Mouse (Mus musculus): ENCODE results near the gene Gm3248. TPM values are rescaled to one million over a fixed set of nuclear protein-coding genes. Genes with fewer than 3 reads are reported as not detected.
"Not testable (repeated sequence)": the region's sequence is repeated elsewhere in the genome, so short reads cannot be mapped to it uniquely, and the experiment has no call there.

Gene Gm3248
- 3.9 and 4.0 TPM in 2 replicates for polyA plus RNA-seq (2015; fragmentation: Nextera tagmentation; extraction: Ambion mirVana)

DNA sequence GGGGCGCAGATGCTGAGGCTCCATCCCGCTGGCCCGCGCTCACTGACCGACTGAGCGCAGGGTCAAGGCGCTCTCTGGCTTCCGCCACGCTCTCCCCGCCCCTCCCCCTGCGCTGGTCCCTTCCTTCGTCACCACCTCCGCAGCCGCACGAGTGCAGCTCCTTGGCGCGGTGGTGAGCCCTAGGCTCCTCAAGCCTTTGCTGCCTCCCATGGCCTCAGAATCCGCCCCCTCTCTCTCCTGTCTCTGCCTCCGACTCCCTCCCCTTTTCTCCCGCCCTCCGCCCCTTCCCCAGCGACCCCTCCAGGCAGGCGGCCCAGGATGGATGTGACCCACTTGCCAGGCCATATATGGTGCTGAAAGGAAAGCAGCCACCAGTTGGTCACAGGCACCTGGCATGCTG is at the start of gene Gm3248:
Gene Gm3248, minus strand, starts transcription at position 111 of the 400 bp plus-strand sequence.
- peak within 1 kb of the TSS; percentile 57 for H3K4me3 ChIP-seq
- not testable (repeated sequence) for H3K9me3 ChIP-seq; H3K27me3 ChIP-seq (replicated peaks); H3K36me3 ChIP-seq (replicated peaks); H3K4me1 ChIP-seq
- ATAC-seq (replicated peaks), result 0 out of 2 replicates have a peak, but pooled peaks have one; percentile 67
- peak within 1 kb of the TSS; percentile 55; the same call in 1 of the 2 replicates for H3K27ac ChIP-seq
- peak within 1 kb of the TSS; percentile 55 for H3K9ac ChIP-seq
- H3K4me2 ChIP-seq, result peak within 1 kb of the TSS; percentile 84
- WGBS, result 0% methylated on average over 16 of the region's 23 CpGs

DNA sequence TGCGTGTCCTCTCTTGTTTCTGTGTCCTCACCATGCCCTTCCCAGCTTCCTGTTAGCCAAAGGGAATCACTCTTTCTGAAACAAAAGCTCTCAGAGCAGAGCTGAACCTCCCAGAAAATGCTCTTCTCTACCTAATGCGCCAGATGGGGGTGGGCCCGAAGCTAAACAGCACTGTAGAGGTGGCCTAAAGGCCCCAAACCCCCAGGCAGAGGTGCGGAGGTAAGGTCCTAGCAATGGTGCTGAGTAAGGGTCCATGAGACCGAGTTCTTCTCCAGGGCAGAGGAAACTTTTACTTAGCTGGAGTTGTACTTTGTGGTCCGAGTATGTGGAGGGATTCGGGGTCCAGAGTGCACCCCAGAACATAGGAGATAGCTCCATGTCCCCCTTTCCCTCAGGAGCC is 25.6 kb upstream of the Gm3248 start:
- not testable (repeated sequence) for H3K27ac ChIP-seq; ATAC-seq (replicated peaks); H3K36me3 ChIP-seq (replicated peaks); H3K4me2 ChIP-seq; H3K9ac ChIP-seq; H3K4me3 ChIP-seq; H3K27me3 ChIP-seq (replicated peaks); H3K9me3 ChIP-seq; H3K4me1 ChIP-seq
- WGBS, result 83% methylated on average over 7 of the region's 7 CpGs

DNA sequence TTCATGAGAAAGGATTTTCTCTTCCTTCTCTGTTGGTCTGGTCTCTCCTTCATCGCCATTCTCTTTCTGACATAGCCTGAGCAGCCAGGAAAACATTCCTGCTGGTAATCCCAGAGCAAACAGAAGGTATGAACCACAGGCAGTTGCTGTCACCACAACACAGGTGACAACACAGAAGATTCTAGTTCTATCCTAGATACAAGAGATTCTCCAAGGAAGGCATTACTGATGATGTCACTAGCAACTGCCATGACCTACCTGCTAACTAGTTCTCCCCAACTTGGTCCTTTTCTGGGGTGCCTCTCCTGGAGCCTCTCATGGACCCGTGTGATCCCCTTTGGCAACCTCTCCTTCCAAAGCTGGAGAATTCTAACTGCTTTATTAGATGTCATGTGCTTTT is 17.5 kb upstream of the Gm3248 start, which contains the start of gene Gm3453:
Gene Gm3453, minus strand, starts transcription at position 101 of the 400 bp plus-strand sequence.
- WGBS, result 69% methylated on average over 2 of the region's 2 CpGs
- H3K9ac ChIP-seq; H3K36me3 ChIP-seq (replicated peaks); H3K4me1 ChIP-seq; H3K4me3 ChIP-seq; H3K4me2 ChIP-seq; H3K27ac ChIP-seq; H3K27me3 ChIP-seq (replicated peaks); ATAC-seq (replicated peaks); H3K9me3 ChIP-seq: not testable (repeated sequence)

DNA sequence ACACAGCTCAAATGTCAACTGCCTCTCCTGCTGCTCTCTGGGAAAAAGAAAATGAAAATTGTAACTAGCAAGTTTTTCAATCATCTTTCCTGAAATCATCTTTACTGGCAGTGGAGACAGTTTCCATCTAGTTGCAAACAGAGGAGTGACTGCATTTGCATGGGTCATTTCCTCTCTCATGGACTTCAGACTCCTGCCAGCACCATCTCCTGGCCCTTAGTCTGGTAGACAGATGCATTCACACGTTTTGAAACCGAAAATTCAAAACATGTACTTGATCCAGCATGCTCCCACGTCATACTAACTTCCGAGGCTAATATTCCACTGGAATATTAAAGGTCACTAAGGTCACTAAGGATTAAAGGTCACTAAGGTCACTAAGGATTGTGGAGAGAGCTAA is 896 bp upstream of the Gm3248 start:
- not testable (repeated sequence) for H3K4me1 ChIP-seq; H3K27me3 ChIP-seq (replicated peaks); H3K4me3 ChIP-seq; H3K27ac ChIP-seq; H3K9me3 ChIP-seq; ATAC-seq (replicated peaks); H3K9ac ChIP-seq; H3K4me2 ChIP-seq; H3K36me3 ChIP-seq (replicated peaks)
- 13% methylated on average over 4 of the region's 4 CpGs for WGBS

DNA sequence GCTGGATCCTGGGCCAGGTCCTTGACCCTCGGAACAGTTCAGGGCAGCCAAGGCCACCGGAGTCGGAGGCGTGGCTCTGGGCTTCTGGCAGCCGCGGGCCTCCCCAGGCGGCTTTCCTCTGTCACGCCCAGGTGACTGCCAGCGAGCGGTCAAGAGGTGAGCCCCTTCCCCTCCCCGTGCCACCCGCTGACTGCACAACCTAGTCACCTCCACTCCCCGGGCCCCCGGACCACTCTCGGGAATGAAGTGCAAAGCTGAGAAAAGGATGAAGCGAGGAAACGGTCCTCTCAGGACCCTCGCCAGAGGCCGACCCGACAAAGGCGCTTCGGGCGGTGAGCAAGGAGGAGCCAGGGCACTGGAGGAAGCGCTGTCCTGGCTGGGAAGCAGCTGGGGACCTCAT is 443 bp downstream of the Gm3248 start:
- not testable (repeated sequence) for H3K36me3 ChIP-seq (replicated peaks); H3K27me3 ChIP-seq (replicated peaks); H3K9me3 ChIP-seq; H3K4me1 ChIP-seq
- Histone ChIP-seq H3K9ac (peak overlapping the region; percentile 55), H3K4me2 (peak overlapping the region; percentile 84), H3K27ac (0 out of 2 replicates have a peak overlapping the region, but pooled peaks have one; percentile 25), H3K4me3 (peak overlapping the region; percentile 57)
- WGBS, result 1% methylated on average over 22 of the region's 24 CpGs
- peak; percentile 85 for ATAC-seq (replicated peaks)

DNA sequence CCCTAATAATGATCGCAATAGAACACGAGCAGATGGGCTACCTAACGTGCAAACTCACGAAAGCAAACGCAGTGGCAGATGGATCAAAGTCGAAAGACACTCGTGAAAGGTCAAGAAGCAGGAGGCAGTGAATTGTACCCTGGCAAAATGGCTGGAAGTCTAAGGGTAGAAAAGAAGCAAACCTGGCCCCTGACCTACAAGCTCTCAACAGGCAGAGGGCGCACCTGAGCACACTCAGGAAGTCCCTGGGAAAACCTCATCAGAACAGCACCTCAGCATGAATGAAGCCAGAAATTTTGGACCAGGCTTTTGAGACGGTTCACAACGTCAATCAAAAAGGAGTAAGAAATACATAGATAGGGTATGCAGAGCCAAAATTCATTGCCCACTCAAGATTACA is 1.1 kb downstream of the Gm3248 start:
- H3K9me3 ChIP-seq; H3K9ac ChIP-seq; ATAC-seq (replicated peaks); H3K4me1 ChIP-seq; H3K4me3 ChIP-seq; H3K27ac ChIP-seq; H3K27me3 ChIP-seq (replicated peaks); H3K36me3 ChIP-seq (replicated peaks): not testable (repeated sequence)
- 0 out of 2 replicates have a peak overlapping the region, but pooled peaks have one; percentile 20 for H3K4me2 ChIP-seq
- WGBS, result 15% methylated on average over 7 of the region's 10 CpGs

DNA sequence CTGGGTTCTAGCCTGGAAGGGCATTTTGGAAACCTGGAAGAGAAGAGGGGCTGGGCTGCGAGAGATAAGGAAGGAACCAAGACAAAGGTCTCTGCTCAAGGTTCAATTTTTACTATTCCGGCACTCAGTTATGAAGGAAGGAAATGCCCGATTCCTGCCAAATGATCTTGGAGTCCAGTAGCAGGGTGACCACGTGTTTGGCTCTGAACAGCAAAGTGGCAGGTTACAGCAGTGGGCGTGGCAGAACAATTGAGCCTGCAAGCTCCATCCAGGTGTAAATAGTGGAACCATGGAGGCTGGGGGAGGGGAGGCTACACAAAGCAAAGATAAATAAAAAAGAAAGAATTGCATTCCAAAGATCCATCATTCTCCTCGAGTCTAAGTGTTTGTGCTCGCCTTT is 38.3 kb downstream of the Gm3248 start:
- WGBS, result 75% methylated on average over 7 of the region's 7 CpGs
- H3K36me3 ChIP-seq (replicated peaks); H3K9me3 ChIP-seq; H3K27ac ChIP-seq; H3K4me1 ChIP-seq; H3K4me2 ChIP-seq; H3K27me3 ChIP-seq (replicated peaks); H3K4me3 ChIP-seq; H3K9ac ChIP-seq; ATAC-seq (replicated peaks): not testable (repeated sequence)

DNA sequence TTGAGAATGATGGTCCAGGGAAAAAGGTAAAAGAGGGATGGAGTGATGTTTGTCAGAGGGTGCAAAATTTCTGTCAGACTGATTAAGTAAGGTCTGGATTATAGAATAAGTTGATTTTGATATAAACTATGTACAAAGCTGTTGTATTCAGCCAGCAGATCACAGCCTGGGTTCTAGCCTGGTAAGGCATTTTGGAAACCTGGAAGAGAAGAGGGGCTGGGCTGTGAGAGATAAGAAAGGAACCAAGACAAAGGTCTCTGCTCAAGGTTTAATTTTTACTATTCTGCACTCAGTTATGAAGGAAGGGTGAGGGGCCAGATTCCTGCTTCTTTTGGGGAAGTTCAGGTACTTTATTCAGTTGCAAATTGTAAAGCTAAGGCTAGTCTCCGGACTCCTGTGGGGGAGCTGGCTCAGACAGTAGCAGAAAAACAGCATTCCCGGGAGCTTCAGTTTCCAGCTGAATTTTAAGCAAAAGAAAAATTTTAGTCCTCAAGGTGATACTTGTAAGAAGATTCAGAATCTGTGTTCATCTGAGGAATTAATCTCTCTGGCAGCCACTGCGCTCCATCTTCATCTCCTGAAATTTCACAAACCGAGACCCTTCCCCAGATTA is 43.1 kb downstream of the Gm3248 start:
- whole genome bisulfite sequencing, result 81% methylated on average over 4 of the region's 4 CpGs

DNA sequence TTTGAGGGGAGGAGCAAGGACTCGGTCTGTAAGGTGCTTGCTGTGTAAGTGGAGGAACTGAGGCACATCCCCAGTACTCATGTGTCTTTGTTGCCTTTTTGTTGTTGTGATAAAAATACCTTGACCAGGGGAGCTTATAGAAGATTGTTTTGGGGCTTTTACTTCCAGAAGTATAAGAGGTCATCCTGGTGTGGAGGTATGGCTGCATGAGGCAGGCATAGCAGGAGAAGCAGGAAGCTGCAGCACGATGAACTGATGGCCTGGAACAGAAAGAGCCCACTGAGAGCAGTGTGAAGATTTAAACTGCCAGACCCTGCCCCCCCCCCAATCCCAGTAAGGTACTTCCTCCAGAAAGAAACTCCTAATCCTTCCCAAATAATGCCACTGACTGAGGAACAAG is 47.8 kb downstream of the Gm3248 start:
- H3K27ac ChIP-seq; H3K27me3 ChIP-seq (replicated peaks); H3K4me3 ChIP-seq; H3K4me2 ChIP-seq; H3K9me3 ChIP-seq; H3K4me1 ChIP-seq; H3K36me3 ChIP-seq (replicated peaks); ATAC-seq (replicated peaks); H3K9ac ChIP-seq: not testable (repeated sequence)
- 84% methylated on average over 2 of the region's 2 CpGs for WGBS

More for the DNA sequence above, 43.1 kb downstream of the Gm3248 start:
- H3K4me3 ChIP-seq; H3K9me3 ChIP-seq; H3K27me3 ChIP-seq (replicated peaks); H3K4me1 ChIP-seq; H3K36me3 ChIP-seq (replicated peaks); ATAC-seq (replicated peaks); H3K4me2 ChIP-seq; H3K27ac ChIP-seq; H3K9ac ChIP-seq: not testable (repeated sequence)

Other genes with a start within 250 kb of the Gm3248 start
- gene Gm3373, start 220.2 kb downstream of the Gm3248 start, polyA plus RNA-seq (2015; fragmentation: Nextera tagmentation; extraction: Ambion mirVana), result 1.7 TPM in 1 of 2 replicates, not detected in the other
- gene Gm3383, start 153.8 kb downstream of the Gm3248 start, polyA plus RNA-seq (2015; fragmentation: Nextera tagmentation; extraction: Ambion mirVana), result 3.2 and 3.5 TPM in 2 replicates
- not detected in 2 replicates for gene Gm3424, start 131.4 kb downstream of the Gm3248 start, polyA plus RNA-seq (2015; fragmentation: Nextera tagmentation; extraction: Ambion mirVana)
- 1.5 and 2.0 TPM in 2 replicates for gene Gm8237, start 81.4 kb downstream of the Gm3248 start, polyA plus RNA-seq (2015; fragmentation: Nextera tagmentation; extraction: Ambion mirVana)
- not detected in 2 replicates for gene Gm3453, start 17.4 kb upstream of the Gm3248 start, polyA plus RNA-seq (2015; fragmentation: Nextera tagmentation; extraction: Ambion mirVana)
- gene Gm6337, start 96.5 kb upstream of the Gm3248 start, polyA plus RNA-seq (2015; fragmentation: Nextera tagmentation; extraction: Ambion mirVana), result not detected in 2 replicates
- gene Gm8206, start 132.2 kb upstream of the Gm3248 start, polyA plus RNA-seq (2015; fragmentation: Nextera tagmentation; extraction: Ambion mirVana), result 4.2 and 6.9 TPM in 2 replicates
- 4.6 and 5.2 TPM in 2 replicates for gene Gm3468, start 146.9 kb upstream of the Gm3248 start, polyA plus RNA-seq (2015; fragmentation: Nextera tagmentation; extraction: Ambion mirVana)
- gene Gm3476, start 164.1 kb upstream of the Gm3248 start, polyA plus RNA-seq (2015; fragmentation: Nextera tagmentation; extraction: Ambion mirVana), result not detected in 2 replicates

All from midbrain, embryonic 15.5 days (tissue).